Mouse (Mus musculus): Measurements from ENCODE around the gene Rnf167. TPM values are rescaled to one million over a fixed set of nuclear protein-coding genes. Genes with fewer than 3 reads are reported as not detected.

Gene Rnf167
- polyA plus RNA-seq (2015; fragmentation: Nextera tagmentation; extraction: Ambion mirVana): 131 and 135 TPM in 2 replicates

- H3K27me3 ChIP-seq: no peaks in the 10 kb centered on the region
- under 1% methylated on average over 63 of the region's 63 CpGs for WGBS
- no peaks in the 10 kb centered on the region for H3K9me3 ChIP-seq
- H3K36me3 ChIP-seq: peaks cover 66% of the 10 kb centered on the region
- peak within 1 kb of the TSS; percentile 88 for H3K4me3 ChIP-seq
- peak within 1 kb of the TSS; percentile 95 for H3K27ac ChIP-seq
- H3K9ac ChIP-seq: peak within 1 kb of the TSS; percentile 94
- peak; percentile 78 for ATAC-seq (ENCODE audit: insufficient number of reproducible peaks, insufficient read depth, low FRiP score, low TSS enrichment, low read depth)
- peak within 1 kb of the TSS; percentile 97 for H3K4me2 ChIP-seq
- H3K4me1 ChIP-seq: peaks cover 54% of the 10 kb centered on the region
These were observed at the start of gene Rnf167, which contains the start of gene Slc25a11 for GRCm38 (mm10) chr11:70646691-70647650. Gene Rnf167 (plus strand): TSS chr11:70647235. Gene Slc25a11 (minus strand): TSS chr11:70647479.

- Histone ChIP-seq H3K4me2 (no peak overlapping the region), H3K27me3 (no peaks in the 10 kb centered on the region), H3K36me3 (peaks cover 47% of the 10 kb centered on the region), H3K27ac (no peak overlapping the region), H3K4me1 (peaks cover 5% of the 10 kb centered on the region; the same call in 1 of the 2 replicates), H3K9me3 (no peaks in the 10 kb centered on the region), H3K4me3 (no peak overlapping the region), H3K9ac (no peak overlapping the region)
- no peak for ATAC-seq (ENCODE audit: insufficient number of reproducible peaks, insufficient read depth, low FRiP score, low TSS enrichment, low read depth)
- 87% methylated on average over 6 of the region's 6 CpGs for WGBS
These were observed 49.7 kb upstream of the Rnf167 start for GRCm38 (mm10) chr11:70597301-70597700.

GRCm38 (mm10) chr11:70598451-70598953 is 48.5 kb upstream of the Rnf167 start:
- no peaks in the 10 kb centered on the region for H3K27me3 ChIP-seq

GRCm38 (mm10) chr11:70605024-70605566 is 41.9 kb upstream of the Rnf167 start:
- H3K27ac ChIP-seq: no peak overlapping the region
- 65% methylated on average over 14 of the region's 14 CpGs for WGBS
- no peak overlapping the region for H3K4me2 ChIP-seq
- no peak overlapping the region for H3K4me3 ChIP-seq
- ATAC-seq (ENCODE audit: insufficient number of reproducible peaks, insufficient read depth, low FRiP score, low TSS enrichment, low read depth): no peak
- no peak overlapping the region for H3K9ac ChIP-seq
- no peaks in the 10 kb centered on the region for H3K9me3 ChIP-seq
- H3K36me3 ChIP-seq: peaks cover 86% of the 10 kb centered on the region
- no peaks in the 10 kb centered on the region for H3K27me3 ChIP-seq
- no peaks in the 10 kb centered on the region for H3K4me1 ChIP-seq

More at GRCm38 (mm10) chr11:70598451-70598953, 48.5 kb upstream of the Rnf167 start:
- no peak overlapping the region for H3K4me2 ChIP-seq
- H3K4me3 ChIP-seq: no peak overlapping the region
- H3K36me3 ChIP-seq: peaks cover 57% of the 10 kb centered on the region
- H3K4me1 ChIP-seq: peaks cover 5% of the 10 kb centered on the region; the same call in 1 of the 2 replicates
- no peak overlapping the region for H3K27ac ChIP-seq
- ATAC-seq (ENCODE audit: insufficient number of reproducible peaks, insufficient read depth, low FRiP score, low TSS enrichment, low read depth): no peak
- H3K9ac ChIP-seq: no peak overlapping the region
- 86% methylated on average over 9 of the region's 9 CpGs for WGBS
- H3K9me3 ChIP-seq: no peaks in the 10 kb centered on the region

- no peaks in the 10 kb centered on the region for H3K27me3 ChIP-seq
- H3K9me3 ChIP-seq: no peaks in the 10 kb centered on the region
- no peaks in the 10 kb centered on the region for H3K4me1 ChIP-seq
- H3K4me2 ChIP-seq: no peak overlapping the region
- peaks cover 96% of the 10 kb centered on the region for H3K36me3 ChIP-seq
- no peak for ATAC-seq (ENCODE audit: insufficient number of reproducible peaks, insufficient read depth, low FRiP score, low TSS enrichment, low read depth)
- 63% methylated on average over 12 of the region's 12 CpGs for WGBS
- no peak overlapping the region for H3K4me3 ChIP-seq
- no peak overlapping the region for H3K27ac ChIP-seq
- H3K9ac ChIP-seq: no peak overlapping the region
These were observed 40.3 kb upstream of the Rnf167 start for GRCm38 (mm10) chr11:70606717-70607116.

GRCm38 (mm10) chr11:70607611-70608010 is 39.4 kb upstream of the Rnf167 start:
- H3K9ac ChIP-seq: no peak overlapping the region
- no peak overlapping the region for H3K4me3 ChIP-seq
- peaks cover 95% of the 10 kb centered on the region for H3K36me3 ChIP-seq
- no peak for ATAC-seq (ENCODE audit: insufficient number of reproducible peaks, insufficient read depth, low FRiP score, low TSS enrichment, low read depth)
- no peaks in the 10 kb centered on the region for H3K9me3 ChIP-seq
- no peak overlapping the region for H3K4me2 ChIP-seq
- H3K27me3 ChIP-seq: no peaks in the 10 kb centered on the region
- H3K27ac ChIP-seq: no peak overlapping the region
- WGBS: 87% methylated on average over 9 of the region's 9 CpGs
- H3K4me1 ChIP-seq: no peaks in the 10 kb centered on the region

GRCm38 (mm10) chr11:70608381-70609066 is 38.5 kb upstream of the Rnf167 start:
- no peaks in the 10 kb centered on the region for H3K4me1 ChIP-seq
- no peak overlapping the region for H3K4me3 ChIP-seq
- H3K36me3 ChIP-seq: peaks cover 95% of the 10 kb centered on the region
- H3K9me3 ChIP-seq: no peaks in the 10 kb centered on the region
- no peak for ATAC-seq (ENCODE audit: insufficient number of reproducible peaks, insufficient read depth, low FRiP score, low TSS enrichment, low read depth)
- WGBS: 88% methylated on average over 26 of the region's 26 CpGs
- H3K27ac ChIP-seq: no peak overlapping the region
- no peaks in the 10 kb centered on the region for H3K27me3 ChIP-seq
- H3K4me2 ChIP-seq: no peak overlapping the region
- H3K9ac ChIP-seq: no peak overlapping the region

GRCm38 (mm10) chr11:70610752-70611151 is 36.3 kb upstream of the Rnf167 start:
- no peak overlapping the region for H3K4me2 ChIP-seq
- no peak overlapping the region for H3K9ac ChIP-seq
- H3K27me3 ChIP-seq: no peaks in the 10 kb centered on the region
- H3K9me3 ChIP-seq: no peaks in the 10 kb centered on the region
- H3K4me3 ChIP-seq: no peak overlapping the region
- H3K27ac ChIP-seq: no peak overlapping the region
- H3K4me1 ChIP-seq: peaks cover 13% of the 10 kb centered on the region
- WGBS: 87% methylated on average over 4 of the region's 4 CpGs
- no peak for ATAC-seq (ENCODE audit: insufficient number of reproducible peaks, insufficient read depth, low FRiP score, low TSS enrichment, low read depth)
- H3K36me3 ChIP-seq: peaks cover 75% of the 10 kb centered on the region

- peaks cover 58% of the 10 kb centered on the region for H3K36me3 ChIP-seq
These were observed 34.5 kb upstream of the Rnf167 start for GRCm38 (mm10) chr11:70612505-70612904.

GRCm38 (mm10) chr11:70615074-70615473 is 32.0 kb upstream of the Rnf167 start:
- Histone ChIP-seq H3K9ac (peak overlapping the region; percentile 67), H3K27ac (peak overlapping the region; percentile 28; the same call in 1 of the 2 replicates), H3K4me1 (peaks cover 18% of the 10 kb centered on the region), H3K36me3 (peaks cover 32% of the 10 kb centered on the region), H3K27me3 (peaks cover 7% of the 10 kb centered on the region; the same call in 1 of the 2 replicates), H3K4me3 (peak overlapping the region; percentile 42), H3K4me2 (peak overlapping the region; percentile 77), H3K9me3 (no peaks in the 10 kb centered on the region)
- 4% methylated on average over 17 of the region's 17 CpGs for WGBS
- peak; percentile 52; the same call in 1 of the 2 replicates for ATAC-seq (ENCODE audit: insufficient number of reproducible peaks, insufficient read depth, low FRiP score, low TSS enrichment, low read depth)

More at GRCm38 (mm10) chr11:70612505-70612904, 34.5 kb upstream of the Rnf167 start:
- no peak overlapping the region for H3K4me3 ChIP-seq
- H3K27ac ChIP-seq: no peak overlapping the region
- no peaks in the 10 kb centered on the region for H3K9me3 ChIP-seq
- H3K9ac ChIP-seq: no peak overlapping the region
- ATAC-seq (ENCODE audit: insufficient number of reproducible peaks, insufficient read depth, low FRiP score, low TSS enrichment, low read depth): no peak
- WGBS: 83% methylated on average over 7 of the region's 7 CpGs
- H3K27me3 ChIP-seq: peaks cover 7% of the 10 kb centered on the region; the same call in 1 of the 2 replicates
- H3K4me2 ChIP-seq: no peak overlapping the region
- H3K4me1 ChIP-seq: peaks cover 18% of the 10 kb centered on the region

- H3K9ac ChIP-seq: peak within 1 kb of the TSS; percentile 67
- 14% methylated on average over 21 of the region's 21 CpGs for WGBS
- ATAC-seq (ENCODE audit: insufficient number of reproducible peaks, insufficient read depth, low FRiP score, low TSS enrichment, low read depth): no peak
These were observed 31.4 kb upstream of the Rnf167 start, which contains the start of gene 4930544D05Rik for GRCm38 (mm10) chr11:70615516-70616093. Gene 4930544D05Rik (plus strand): TSS chr11:70615848.

More at GRCm38 (mm10) chr11:70615516-70616093, 31.4 kb upstream of the Rnf167 start, which contains the start of gene 4930544D05Rik:
- peaks cover 7% of the 10 kb centered on the region; the same call in 1 of the 2 replicates for H3K27me3 ChIP-seq
- peaks cover 27% of the 10 kb centered on the region for H3K36me3 ChIP-seq
- H3K4me3 ChIP-seq: peak within 1 kb of the TSS; percentile 42
- peak within 1 kb of the TSS; percentile 28; the same call in 1 of the 2 replicates for H3K27ac ChIP-seq
- peak within 1 kb of the TSS; percentile 77 for H3K4me2 ChIP-seq
- peaks cover 18% of the 10 kb centered on the region for H3K4me1 ChIP-seq
- H3K9me3 ChIP-seq: no peaks in the 10 kb centered on the region
